Mouse (Mus musculus) heart, embryonic 14.5 days (tissue): Measurements from ENCODE around the gene Hpcal1. TPM values are rescaled to one million over a fixed set of nuclear protein-coding genes. Genes with fewer than 3 reads are reported as not detected.
"Not testable (repeated sequence)": the region's sequence is repeated elsewhere in the genome, so short reads cannot be mapped to it uniquely, and the experiment has no call there.

Experiments
- ATAC-seq: fragments of 200-750 bp; cut with Nextera tagmentation; 2 replicates; pipeline ENCODE4 v1.8.0; 2017; ENCODE audit warnings: low read depth, moderate TSS enrichment; ENCODE audit not compliant: insufficient number of reproducible peaks, insufficient read depth, low FRiP score
- H3K27ac ChIP-seq, 2 experiments: fragments of 200-500 bp in 1 of 2; fragments of 300-500 bp in 1 of 2; sonication (generic) in 1 of 2; replicated peaks in 1 of 2; 2 replicates each; pipeline ENCODE4 v1.5.1; 2012 to 2014; ENCODE audit warnings: low read depth in 2 of 2, low read length in 2 of 2, control low read depth in 1 of 2, mild to moderate bottlenecking in 1 of 2, mixed read lengths in 1 of 2; ENCODE audit not compliant: control insufficient read depth in 1 of 2, insufficient read depth in 1 of 2
- H3K27me3 ChIP-seq: fragments of 300-500 bp; sonication (generic); 2 replicates; pipeline ENCODE4 v1.6.1; 2014; ENCODE audit warnings: mild to moderate bottlenecking, low read length, control low read depth; ENCODE audit not compliant: control insufficient read depth, insufficient read depth
- H3K36me3 ChIP-seq: fragments of 300-500 bp; sonication (generic); 2 replicates; pipeline ENCODE4 v1.6.1; 2014; ENCODE audit warnings: mild to moderate bottlenecking, control low read depth, low read length, mixed read lengths; ENCODE audit not compliant: control insufficient read depth, insufficient read depth
- H3K4me1 ChIP-seq, 2 experiments: fragments of 200-500 bp in 1 of 2; fragments of 300-500 bp in 1 of 2; sonication (generic) in 1 of 2; 2 replicates each; pipeline ENCODE4 v1.6.1; 2012 to 2014; ENCODE audit warnings: low read length in 2 of 2, control low read depth in 1 of 2, mixed read lengths in 1 of 2; ENCODE audit not compliant: control insufficient read depth in 2 of 2, insufficient read depth in 2 of 2
- H3K4me2 ChIP-seq: fragments of 300-500 bp; sonication (generic); 2 replicates; pipeline ENCODE4 v1.6.1; 2014; ENCODE audit warnings: mild to moderate bottlenecking, low read length
- H3K4me3 ChIP-seq, 2 experiments: fragments of 200-500 bp in 1 of 2; fragments of 300-500 bp in 1 of 2; sonication (generic) in 1 of 2; 2 replicates each; pipeline ENCODE4 v1.5.1; 2012 to 2014; ENCODE audit warnings: low read length in 2 of 2, mild to moderate bottlenecking in 2 of 2, control low read depth in 1 of 2, low read depth in 1 of 2, moderate library complexity in 1 of 2; ENCODE audit not compliant: control insufficient read depth in 1 of 2, insufficient read depth in 1 of 2
- H3K9ac ChIP-seq: fragments of 300-500 bp; sonication (generic); 2 replicates; pipeline ENCODE4 v1.6.1; 2014; ENCODE audit warnings: mild to moderate bottlenecking, low read length
- H3K9me3 ChIP-seq: fragments of 300-500 bp; sonication (generic); 2 replicates; pipeline ENCODE4 v1.6.1; 2016; ENCODE audit warnings: low read length, control low read depth; ENCODE audit not compliant: control insufficient read depth
- WGBS: fragments of 180-500 bp; shearing (Covaris S2); extraction: QIAGEN DNeasy Blood & Tissue Kit; methylation state at CpG from one replicate; pipeline ENCODE4 v1.1.7; 2014; 5-methylcytosine and 5-hydroxymethylcytosine counted together
- polyA plus RNA-seq: library from polyadenylated mRNA; unstranded; fragments of >200 nt; fragmentation: Nextera tagmentation; extraction: Ambion mirVana; gene quantifications from 2 replicates; pipeline ENCODE4 v1.2.1, GENCODE M21; 2014

The Hpcal1 gene
- polyA plus RNA-seq, 1 experiment from 2014 or later: 22.5 TPM

DNA sequence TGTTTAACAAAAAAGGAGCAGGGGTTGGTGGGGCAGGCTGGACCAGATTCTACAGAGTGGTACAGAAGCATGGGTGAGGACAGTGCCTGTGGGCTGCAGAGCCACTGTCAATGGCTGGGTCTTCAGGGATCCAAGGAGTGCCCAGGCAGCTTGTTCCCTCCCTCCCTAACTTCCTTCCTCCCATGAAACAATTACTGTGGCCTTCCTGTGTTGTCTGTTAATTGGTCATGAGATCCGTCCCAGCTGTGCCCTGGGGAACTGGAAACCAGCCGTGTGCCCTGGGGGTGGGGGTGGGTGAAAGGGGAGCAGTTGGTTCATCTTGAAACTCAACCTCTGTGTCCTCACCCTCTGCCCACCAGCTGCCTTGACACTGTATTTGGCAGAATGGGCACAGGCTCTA is 79.9 kb downstream of the Hpcal1 start:
- Histone ChIP-seq H3K4me1 (peaks cover 15 to 25% of the 10 kb centered on the region in 2 experiments), H3K4me3 (no peak overlapping the region), H3K36me3 (no peaks in the 10 kb centered on the region), H3K9me3 (no peaks in the 10 kb centered on the region), H3K27ac (0 out of 4 replicates have a peak overlapping the region, but pooled peaks of 1 of the 2 experiments have one; percentile 75), H3K4me2 (no peak overlapping the region), H3K27me3 (peaks cover 13% of the 10 kb centered on the region), H3K9ac (no peak overlapping the region)
- WGBS: 60% methylated on average over 2 of the region's 2 CpGs
- no peak for ATAC-seq

- H3K9ac ChIP-seq, H3K36me3 ChIP-seq, H3K4me3 ChIP-seq, H3K27ac ChIP-seq, H3K9me3 ChIP-seq, H3K4me2 ChIP-seq, ATAC-seq: not testable (repeated sequence)
- 72% methylated on average over 5 of the region's 5 CpGs for WGBS
- H3K4me1 ChIP-seq: peaks cover 12 to 22% of the 10 kb centered on the region in 2 experiments
- H3K27me3 ChIP-seq: peaks cover 13% of the 10 kb centered on the region
Measured at GRCm38 (mm10) chr12:17773721-17774120, 83.1 kb downstream of the Hpcal1 start.

GRCm38 (mm10) chr12:17774842-17775241 is 84.2 kb downstream of the Hpcal1 start:
- 75% methylated on average over 3 of the region's 3 CpGs for WGBS
- not testable (repeated sequence) for H3K27ac ChIP-seq, H3K9ac ChIP-seq, H3K36me3 ChIP-seq, H3K4me3 ChIP-seq, H3K4me2 ChIP-seq, ATAC-seq, H3K9me3 ChIP-seq
- Histone ChIP-seq H3K4me1 (peaks cover 7 to 11% of the 10 kb centered on the region in 2 experiments), H3K27me3 (peaks cover 13% of the 10 kb centered on the region)

DNA sequence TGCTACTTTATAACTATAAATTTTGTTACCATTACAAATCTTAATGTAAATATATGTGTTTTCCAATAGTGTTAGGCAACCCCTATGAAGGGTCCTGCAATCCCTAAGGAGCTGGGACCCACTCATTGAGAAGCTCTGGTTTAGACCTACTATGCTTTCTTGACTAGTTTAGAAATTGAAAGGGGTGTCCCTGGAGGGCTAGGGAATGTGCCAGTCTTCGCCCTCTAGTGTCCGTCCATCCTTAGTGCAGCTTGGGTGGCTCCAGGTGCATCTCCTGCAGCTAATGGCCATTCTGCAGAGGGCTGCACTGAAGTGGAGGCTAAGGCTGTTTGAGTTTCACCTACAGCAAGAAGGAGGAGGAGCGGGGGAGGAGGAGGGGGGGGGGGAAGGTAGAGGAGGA is 87.7 kb downstream of the Hpcal1 start:
- WGBS: 13% methylated on average over 3 of the region's 3 CpGs
- Histone ChIP-seq H3K4me2 (no peak overlapping the region), H3K27ac (no peak overlapping the region), H3K4me1 (peaks cover 0 to 2% of the 10 kb centered on the region in 2 experiments; a peak in 1 of 4 replicates), H3K4me3 (no peak overlapping the region), H3K9me3 (no peaks in the 10 kb centered on the region), H3K9ac (no peak overlapping the region), H3K27me3 (no peaks in the 10 kb centered on the region), H3K36me3 (no peaks in the 10 kb centered on the region)
- no peak for ATAC-seq

GRCm38 (mm10) chr12:17779093-17779492 is 88.4 kb downstream of the Hpcal1 start:
- H3K4me1 ChIP-seq: peaks cover 0 to 2% of the 10 kb centered on the region in 2 experiments; a peak in 1 of 4 replicates
- 46% methylated on average over 3 of the region's 3 CpGs for WGBS

GRCm38 (mm10) chr12:17789486-17789885 is 98.8 kb downstream of the Hpcal1 start:
- H3K4me2 ChIP-seq: no peak overlapping the region
- no peaks in the 10 kb centered on the region for H3K4me1 ChIP-seq
- H3K27me3 ChIP-seq: no peaks in the 10 kb centered on the region
- H3K9ac ChIP-seq: no peak overlapping the region
- WGBS: 56% methylated on average over 3 of the region's 3 CpGs
- H3K9me3 ChIP-seq: no peaks in the 10 kb centered on the region
- peaks cover 7% of the 10 kb centered on the region; the same call in 1 of the 2 replicates for H3K36me3 ChIP-seq
- ATAC-seq: no peak
- no peak overlapping the region for H3K4me3 ChIP-seq
- H3K27ac ChIP-seq: no peak overlapping the region

More at GRCm38 (mm10) chr12:17779093-17779492, 88.4 kb downstream of the Hpcal1 start:
- no peaks in the 10 kb centered on the region for H3K9me3 ChIP-seq
- H3K4me3 ChIP-seq: no peak overlapping the region
- no peak overlapping the region for H3K4me2 ChIP-seq
- no peaks in the 10 kb centered on the region for H3K36me3 ChIP-seq
- H3K27me3 ChIP-seq: no peaks in the 10 kb centered on the region
- no peak overlapping the region for H3K9ac ChIP-seq
- H3K27ac ChIP-seq: no peak overlapping the region
- ATAC-seq: no peak

DNA sequence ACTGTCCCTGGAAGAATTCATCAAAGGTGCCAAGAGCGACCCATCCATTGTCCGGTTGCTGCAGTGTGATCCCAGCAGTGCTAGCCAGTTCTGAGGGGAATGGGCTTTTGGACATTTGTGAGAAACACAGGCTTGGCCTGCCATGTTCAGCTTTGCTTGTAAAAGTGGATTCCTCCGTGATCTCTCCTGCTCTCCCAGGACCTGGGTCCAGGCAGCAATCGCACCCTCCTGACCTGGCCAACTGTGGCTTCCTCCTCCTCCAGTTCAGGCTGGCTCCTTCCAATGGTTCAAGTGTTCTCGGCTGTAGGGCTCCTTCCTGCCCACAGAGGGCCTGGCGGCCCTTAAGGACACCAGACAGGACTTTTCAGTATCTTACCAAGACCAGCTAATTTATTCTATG is 100.5 kb downstream of the Hpcal1 start:
- no peak for ATAC-seq
- H3K27ac ChIP-seq: no peak overlapping the region
- H3K27me3 ChIP-seq: no peaks in the 10 kb centered on the region
- no peaks in the 10 kb centered on the region for H3K4me1 ChIP-seq
- no peak overlapping the region for H3K4me3 ChIP-seq
- 81% methylated on average over 6 of the region's 6 CpGs for WGBS
- no peak overlapping the region for H3K4me2 ChIP-seq
- H3K9ac ChIP-seq: no peak overlapping the region
- peaks cover 7% of the 10 kb centered on the region; the same call in 1 of the 2 replicates for H3K36me3 ChIP-seq
- H3K9me3 ChIP-seq: no peaks in the 10 kb centered on the region

- WGBS: 88% methylated on average over 1 of the region's 1 CpGs
- no peak for ATAC-seq
Measured at GRCm38 (mm10) chr12:17792756-17793155, 102.1 kb downstream of the Hpcal1 start.

More at GRCm38 (mm10) chr12:17792756-17793155, 102.1 kb downstream of the Hpcal1 start:
- H3K9ac ChIP-seq: no peak overlapping the region
- no peaks in the 10 kb centered on the region for H3K4me1 ChIP-seq
- no peak overlapping the region for H3K27ac ChIP-seq
- no peaks in the 10 kb centered on the region for H3K9me3 ChIP-seq
- no peak overlapping the region for H3K4me3 ChIP-seq
- no peaks in the 10 kb centered on the region for H3K27me3 ChIP-seq
- H3K36me3 ChIP-seq: no peaks in the 10 kb centered on the region
- no peak overlapping the region for H3K4me2 ChIP-seq
